Mouse (Mus musculus) R1 (cell line): ENCODE results near the gene Chkb.
"Not testable (repeated sequence)": the region's sequence is repeated elsewhere in the genome, so short reads cannot be mapped to it uniquely, and the experiment has no call there.

Source experiments
- DNase-seq: peaks from one replicate; pipeline ENCODE4 v3.0.0-alpha.2; 2018; ENCODE audit warnings: low read depth, low spot score

The Chkb gene

DNA sequence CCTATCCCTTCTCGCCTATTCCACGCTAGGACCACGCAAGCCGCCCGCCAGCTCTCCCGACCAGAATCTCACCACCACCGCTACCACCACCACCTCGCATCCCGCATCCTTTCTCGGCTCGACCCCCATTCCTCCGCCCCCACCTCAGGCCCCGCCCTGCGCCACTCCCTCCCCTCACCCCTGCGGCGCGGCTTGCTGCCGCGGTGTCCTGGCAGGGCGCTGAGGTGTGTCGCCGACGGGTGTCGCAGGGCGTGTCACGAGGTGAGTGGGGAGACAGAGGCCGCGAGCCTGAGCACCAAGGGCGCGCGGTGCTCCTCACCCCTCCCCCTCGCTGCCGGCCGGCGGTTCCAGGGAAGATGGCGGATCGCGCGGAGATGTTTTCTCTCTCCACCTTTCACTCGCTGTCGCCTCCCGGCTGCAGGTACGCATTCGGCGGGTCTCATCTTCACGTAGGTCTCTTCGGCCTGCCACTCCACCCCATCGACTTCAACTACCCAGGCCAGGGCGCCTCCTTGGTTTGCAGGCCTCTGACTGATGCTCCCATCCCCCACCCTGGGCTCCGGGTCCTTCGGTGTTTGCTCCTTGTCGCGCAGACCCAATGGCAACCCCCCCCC lies 24.3 kb upstream of the Chkb start, which contains the start of gene Mapk8ip2:
Gene Mapk8ip2 (plus strand): TSS at position 49 of the 614 bp plus-strand sequence.
- peak; percentile 69 for DNase-seq

DNA sequence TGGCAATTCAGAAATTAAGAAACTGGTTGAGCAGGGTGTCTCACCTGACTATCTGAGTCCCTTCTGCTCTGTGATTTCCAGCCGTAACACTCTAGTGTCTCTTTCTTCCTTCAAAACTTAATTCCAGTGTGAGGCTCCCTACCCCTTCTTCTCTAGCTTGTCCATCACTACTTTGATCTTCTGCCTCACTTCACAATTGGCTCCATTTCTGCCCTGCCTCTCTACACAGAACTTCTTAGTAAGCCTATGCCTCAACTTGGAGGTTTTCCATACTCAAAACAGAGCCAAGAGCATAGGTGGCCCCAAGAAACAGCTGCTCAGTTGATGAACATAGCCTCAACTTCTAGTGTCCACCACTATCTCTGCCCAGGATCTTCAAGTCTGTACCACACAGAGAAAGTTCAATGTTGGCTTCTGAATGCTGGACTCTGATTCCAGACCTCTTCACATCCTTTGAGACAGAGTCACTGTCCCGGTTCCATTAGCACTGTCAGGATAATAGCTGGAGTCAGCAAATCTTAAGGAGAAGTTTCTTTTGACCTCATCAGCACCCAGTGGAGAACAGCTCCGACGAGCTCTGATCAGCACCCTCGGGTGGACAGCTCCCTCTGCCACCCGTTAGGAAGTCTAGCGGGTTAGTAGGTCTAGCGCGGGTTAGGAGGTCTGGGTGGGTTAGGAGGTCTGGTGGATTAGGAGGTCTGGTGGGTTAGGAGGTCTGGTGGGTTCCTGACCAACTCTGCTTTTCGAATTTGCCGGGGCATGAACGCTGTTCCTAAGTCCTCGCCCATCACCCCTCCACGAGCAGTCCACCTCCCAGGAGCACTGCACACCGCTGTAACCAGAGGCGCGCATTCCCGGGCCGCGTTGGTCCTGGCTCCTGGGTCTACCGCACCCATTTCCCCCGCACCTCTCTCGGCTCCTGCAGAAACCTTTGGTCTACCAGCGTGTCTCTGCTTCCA lies 23.5 kb upstream of the Chkb start:
- DNase-seq = peak; percentile 86

DNA sequence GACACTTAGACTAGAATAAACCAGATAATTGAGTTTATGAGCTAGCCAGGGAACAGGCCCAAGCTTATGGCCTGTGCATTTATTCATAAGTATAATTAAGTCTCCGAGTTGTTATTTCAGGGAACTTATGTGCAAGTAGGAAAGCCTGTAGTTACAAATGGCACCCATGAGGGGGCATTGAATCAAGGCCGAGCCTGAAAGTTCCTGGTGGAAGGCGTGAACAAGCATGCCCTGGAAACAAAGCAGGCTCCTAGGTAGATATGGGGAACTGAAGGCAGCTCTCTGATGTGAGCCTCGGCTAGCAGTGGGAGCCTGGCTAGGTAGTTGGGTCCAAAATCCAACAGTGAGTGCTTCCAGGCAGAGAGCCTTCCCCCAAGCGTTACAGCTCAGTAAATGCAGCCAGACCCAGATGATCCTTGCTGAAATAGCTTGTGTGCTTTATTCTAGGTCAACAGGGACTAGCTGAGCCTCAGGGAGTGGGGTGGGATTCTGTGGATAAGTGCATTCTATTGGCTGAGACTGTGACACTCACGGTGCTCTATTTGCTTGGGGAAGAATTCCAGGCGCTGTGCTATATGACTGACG lies 12.9 kb upstream of the Chkb start:
- DNase-seq = peak; percentile 76

DNA sequence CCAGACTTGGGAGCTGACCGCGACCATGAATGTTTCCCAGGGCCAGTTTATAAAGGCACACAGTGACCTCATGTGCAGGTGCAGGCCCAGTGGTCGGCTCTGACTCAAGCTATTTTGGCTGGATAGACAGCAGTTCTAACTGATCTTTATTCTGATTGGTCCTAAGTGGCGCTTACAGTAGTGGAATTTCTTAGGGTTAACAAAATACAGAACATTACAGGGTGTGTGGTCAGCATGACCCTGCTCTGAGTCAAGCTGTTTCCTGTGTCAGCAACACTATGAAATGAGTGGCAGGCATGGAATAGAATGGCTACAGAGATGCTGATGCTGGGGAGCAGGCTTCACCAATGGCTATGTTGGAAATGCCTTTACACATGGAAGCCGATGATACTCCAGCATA lies 6.2 kb upstream of the Chkb start:
- no peak for DNase-seq

DNA sequence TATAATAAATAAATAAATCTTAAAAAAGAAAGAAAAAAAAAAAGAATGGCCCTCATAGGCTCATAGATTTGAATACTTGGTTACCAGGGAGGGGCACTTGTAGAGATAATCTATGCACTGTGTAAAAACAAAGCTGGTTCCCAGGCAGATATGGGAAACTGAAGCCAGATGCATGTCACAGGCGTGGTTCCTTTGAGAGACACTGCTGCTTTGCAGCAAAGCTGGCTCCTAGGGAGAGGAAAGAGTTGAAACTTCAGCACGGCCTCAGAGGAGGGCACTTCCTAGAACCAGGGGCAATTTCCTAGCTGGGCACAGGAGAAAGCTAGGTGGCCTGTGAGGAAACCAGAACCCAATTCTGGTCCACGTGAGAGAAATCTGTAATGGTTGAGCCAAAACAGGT lies 4.4 kb upstream of the Chkb start:
- DNase-seq = no peak

DNA sequence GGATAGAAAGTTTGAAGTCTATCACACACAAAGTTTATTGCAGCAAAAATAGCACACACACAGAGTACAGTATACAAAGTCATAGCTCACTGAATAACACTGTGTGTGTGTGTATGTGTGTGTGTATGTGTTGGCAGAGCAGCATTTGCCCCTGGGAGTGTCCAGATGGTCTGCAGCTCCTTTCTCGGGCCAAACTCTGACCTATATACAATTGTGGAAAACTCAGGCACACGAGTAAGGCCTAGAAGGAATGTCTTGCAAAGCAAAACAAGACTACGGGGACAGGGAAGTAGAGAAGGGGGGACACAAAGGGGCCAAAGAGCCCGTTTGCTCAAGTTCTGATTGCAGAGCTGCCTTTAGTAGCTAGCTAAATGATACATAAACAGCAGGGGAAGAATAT lies 3.2 kb upstream of the Chkb start:
- no peak for DNase-seq

DNA sequence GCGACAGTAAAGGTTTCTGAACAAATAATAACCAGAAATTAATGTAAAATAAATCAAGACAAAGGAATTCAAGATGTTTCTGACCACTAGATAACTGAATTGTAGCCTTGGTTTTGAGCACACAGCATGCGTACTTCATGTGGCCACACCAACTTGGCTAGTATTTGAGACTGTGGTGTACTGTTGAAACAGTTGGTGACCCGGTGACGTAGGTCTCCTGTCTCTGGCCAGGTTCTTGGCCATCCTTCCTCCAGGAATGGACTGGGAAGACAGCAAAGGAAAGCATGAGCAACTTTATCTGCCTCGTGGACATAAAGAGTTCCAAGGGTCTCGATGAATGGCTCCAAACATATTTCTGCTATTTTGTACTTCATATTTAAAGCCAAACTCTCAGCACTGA lies 2.1 kb upstream of the Chkb start:
- DNase-seq = no peak

DNA sequence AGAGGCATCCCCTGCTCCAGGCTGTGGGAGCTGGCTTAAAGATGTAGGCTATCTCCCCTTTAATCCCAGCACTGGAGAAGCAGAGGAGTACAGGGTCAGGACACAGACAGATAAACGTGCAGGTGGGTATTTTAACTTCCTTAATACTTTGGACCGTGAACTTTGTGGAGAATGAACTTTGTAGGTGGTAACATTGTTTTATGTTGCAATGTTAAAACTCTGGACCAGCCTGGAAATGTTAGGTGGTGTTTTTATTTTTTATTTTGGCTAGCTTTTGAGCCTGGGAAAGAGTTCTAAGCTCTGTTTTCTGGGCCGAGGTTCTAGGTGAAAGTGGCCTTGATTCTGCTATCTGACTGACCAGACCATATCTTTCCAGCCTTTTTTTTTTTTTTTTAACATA lies 1.6 kb upstream of the Chkb start:
- DNase-seq = no peak

DNA sequence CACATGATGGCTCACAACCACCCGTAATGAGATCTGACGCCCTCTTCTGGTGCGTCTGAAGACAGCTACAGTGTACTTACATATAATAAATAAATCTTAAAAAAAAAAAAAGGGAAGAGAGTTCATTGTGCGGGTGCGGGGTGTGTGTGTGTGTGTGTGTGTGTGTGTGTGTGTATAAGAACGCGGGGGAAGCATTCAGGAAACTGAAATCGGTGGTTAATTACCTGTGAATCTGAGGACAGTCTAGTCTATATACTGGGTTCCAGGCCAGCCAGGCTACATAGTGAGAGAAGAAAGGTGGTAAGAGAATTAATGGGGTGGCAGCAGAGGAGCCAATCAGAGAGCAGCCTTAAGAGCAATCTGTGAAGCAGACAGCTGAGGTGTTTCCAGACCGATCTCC lies 1.1 kb upstream of the Chkb start:
- DNase-seq = not testable (repeated sequence)

DNA sequence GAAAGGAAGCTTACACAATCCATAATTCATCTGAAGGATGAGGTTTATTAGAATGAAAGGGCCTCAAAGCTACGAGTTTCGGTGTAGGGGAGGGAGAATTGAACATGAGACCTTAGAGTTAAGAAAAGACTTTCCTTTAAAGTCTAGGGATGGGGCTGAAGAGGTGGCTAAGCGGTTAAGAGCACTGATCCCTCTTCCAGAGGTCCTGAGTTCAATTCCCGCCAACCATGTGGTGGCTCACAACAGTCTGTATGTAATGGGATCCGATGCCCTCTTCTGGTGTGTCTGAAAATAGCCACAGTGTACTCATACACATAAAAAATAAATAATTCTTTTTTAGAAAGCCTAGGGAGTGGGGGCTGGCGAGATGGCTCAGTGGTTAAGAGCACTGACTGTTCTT lies 633 bp upstream of the Chkb start:
- DNase-seq = no peak

DNA sequence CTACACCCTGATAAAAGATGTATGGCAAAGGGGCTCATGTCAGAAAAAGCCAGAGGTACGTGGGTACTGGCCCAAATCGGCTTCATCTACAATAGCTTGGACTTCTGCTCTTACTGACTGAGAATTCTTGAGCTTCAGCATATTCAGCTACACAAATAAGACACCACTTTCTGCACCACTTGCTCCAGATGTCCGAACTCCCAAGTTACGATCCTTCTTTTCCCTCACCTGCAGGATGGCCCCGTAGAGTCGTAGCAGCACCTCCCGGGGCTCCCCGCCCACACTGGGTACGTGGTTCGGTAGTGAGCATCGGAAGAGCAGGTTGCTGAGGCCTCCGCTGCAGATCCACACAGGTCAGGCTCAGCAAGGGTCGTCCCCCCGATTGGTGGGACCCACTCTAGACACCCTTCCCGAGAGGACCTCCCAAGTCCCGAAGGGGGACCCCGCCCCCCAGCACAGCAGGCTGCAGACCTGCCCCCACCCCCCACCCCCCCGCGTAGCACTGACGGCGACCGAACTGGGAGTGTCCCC lies 822 bp downstream of the Chkb start:
- no peak for DNase-seq

DNA sequence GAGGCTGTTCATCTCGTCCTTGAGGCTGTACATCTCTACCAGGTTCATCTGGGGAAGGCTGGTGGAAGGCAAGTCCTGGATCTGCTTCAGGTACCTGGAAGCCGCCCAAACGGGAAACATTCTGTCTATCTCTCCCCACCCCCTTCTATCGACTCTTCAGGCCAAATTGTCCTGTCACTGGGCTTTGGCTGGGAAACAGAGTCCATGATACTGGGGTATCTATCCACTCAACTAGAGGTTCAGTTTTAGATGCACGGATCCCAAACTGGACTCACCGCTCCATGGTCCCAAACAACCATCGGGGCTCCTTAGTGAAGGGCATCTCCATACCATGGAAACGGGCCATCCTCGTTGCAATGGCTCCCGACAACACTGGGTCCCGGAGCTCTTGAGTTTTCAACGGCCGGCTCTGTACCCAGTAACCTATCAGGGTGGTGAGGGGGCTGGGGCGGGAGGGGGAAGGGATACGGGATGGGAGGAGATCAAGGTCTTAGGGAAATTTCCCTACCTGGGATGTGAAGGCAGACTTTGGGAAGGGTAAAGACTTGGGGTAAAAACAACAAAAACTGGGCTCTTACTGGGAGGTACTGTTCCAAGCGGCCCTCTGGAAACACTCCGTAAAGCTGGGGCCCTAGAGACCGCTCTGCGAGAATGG lies 1.4 kb downstream of the Chkb start:
- DNase-seq = no peak

DNA sequence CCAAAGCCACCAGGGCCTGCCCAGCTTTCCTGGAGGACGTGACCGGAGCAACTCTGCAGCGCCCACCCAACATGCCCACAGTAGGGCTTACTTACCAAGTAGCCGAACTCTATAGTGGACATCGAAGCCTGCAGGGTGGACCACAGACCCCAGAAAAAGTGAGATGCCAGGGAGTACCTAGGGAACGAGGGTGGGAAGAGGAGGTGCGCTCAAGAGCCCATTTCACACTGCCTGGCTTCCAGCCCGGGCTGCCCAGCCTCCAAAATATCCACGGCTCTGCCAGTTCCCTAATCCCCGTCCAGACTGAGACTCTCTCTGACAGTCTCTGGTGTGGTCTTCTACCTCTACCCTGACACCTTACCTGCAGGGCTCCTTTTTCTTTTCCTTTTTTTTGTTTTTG lies 3.0 kb downstream of the Chkb start:
- no peak for DNase-seq

DNA sequence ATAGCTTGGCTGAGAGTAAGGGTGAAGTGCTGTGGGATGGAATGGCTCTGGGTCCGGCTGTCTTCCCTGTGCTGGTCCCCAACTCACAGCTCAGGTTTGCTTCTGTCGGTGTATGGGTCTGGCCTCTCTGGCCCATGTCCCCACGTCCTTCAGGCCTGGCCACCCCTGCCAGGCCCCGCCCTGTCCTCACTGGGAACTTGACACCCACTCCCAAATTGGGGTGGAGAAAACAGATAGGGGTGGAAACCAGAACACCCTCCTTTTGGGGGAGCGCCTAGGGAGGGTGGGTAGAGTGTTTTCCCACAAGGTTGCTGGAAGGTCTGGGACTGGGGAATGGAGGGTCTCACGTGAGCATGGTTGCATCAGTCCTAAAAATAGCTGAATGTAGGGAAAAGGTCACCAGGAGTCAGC lies 4.0 kb downstream of the Chkb start, which contains the start of gene Cpt1b:
Gene Cpt1b (minus strand): TSS at position 153 of the 411 bp plus-strand sequence.
- DNase-seq = no peak

DNA sequence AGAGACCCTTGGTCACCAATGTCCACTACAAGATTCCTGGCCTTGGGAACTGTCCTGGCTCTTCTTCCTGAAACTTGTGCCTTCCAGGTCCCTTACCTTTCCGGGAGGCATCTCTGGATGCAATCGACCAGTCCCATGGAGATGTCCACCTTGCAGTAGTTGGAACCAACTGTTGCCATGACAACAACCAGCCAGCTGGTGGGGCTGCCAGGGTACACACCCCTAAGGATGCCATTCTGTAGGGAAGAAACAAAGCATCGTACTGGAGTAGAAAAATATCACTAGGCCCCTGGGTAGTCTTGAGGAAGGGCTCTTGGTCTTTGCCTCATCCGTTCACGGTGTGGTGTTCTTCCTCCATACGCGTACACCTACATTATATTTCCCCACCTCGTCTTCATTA lies 5.1 kb downstream of the Chkb start:
- DNase-seq = peak; percentile 51

DNA sequence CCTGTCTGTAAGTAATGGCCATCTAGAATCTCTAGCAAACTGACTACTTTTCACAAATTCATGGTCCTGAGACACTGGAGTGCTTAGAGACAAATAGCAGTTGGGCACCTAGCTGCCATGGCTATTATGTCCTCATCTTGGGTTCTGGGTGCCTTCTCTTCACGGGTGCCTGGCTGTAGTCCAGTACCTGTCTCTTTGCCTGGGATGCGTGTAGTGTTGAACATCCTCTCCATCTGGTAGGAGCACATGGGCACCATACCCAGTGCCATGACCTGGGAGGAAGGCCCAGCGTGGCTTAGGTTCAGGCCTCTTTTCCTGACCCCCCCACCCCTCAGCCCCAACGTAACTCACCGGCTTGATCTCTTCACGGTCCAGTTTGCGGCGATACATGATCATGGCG lies 7.8 kb downstream of the Chkb start:
- no peak for DNase-seq

DNA sequence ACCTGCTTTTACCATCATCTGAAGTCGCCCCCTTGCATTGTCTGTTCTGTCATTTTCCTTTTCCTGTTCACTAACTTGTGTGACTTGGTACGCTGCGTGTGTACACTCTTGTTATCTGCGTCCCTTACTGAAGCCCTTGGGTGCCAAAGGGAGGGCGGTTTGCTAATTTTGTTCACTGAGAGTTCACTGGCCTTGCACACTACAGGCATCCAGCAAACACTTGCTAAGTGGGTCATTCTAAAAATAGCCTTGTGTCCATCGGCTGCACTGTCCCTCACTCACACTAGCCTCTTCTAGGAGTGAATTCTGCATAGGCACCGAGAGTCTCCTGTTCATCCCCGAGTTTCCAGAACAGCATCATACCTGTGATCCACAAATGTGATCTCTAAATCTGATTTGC lies 14.4 kb downstream of the Chkb start:
- no peak for DNase-seq

DNA sequence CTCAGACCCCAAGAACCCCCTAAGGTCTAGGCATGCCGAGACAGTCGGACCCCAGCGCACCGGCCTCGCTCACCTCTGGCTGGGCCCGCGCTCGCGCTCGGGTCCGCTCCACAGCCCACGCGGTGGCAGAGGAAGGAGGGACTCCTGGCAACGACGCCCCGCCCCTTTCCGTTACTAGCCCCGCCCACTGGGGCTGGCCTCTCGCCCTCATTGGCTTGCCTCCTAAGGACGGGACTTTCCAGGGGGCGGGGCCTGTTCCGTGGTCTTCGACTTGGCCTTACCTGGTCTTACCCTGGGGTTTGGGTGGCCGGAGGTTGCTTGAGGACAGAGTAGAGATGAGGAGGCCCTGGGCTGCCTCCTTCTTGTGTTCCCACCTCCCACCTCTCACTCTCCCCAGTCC lies 19.6 kb downstream of the Chkb start, which contains the start of gene Syce3:
Gene Syce3 (minus strand): TSS at position 386 of the 400 bp plus-strand sequence.
- peak; percentile 86 for DNase-seq

DNA sequence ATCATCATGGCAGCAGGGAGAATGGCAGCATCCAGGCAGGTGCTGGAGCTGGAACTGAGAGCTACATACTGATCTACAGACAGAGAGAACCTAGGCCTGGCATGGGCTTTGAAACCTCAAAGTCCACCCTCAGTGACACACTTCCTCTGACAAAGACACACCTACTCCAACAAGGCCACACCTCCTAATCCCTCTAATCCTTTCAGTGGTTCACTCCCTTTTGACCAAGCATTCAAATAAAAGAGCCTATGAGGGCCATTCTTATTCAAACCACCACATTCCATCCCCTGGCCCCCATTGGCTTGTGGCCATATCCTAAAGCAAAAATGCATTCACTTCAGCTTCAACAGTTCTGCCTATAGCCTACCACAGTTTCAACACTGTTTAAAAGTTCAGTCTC lies 23.0 kb downstream of the Chkb start:
- peak; percentile 93 for DNase-seq

DNA sequence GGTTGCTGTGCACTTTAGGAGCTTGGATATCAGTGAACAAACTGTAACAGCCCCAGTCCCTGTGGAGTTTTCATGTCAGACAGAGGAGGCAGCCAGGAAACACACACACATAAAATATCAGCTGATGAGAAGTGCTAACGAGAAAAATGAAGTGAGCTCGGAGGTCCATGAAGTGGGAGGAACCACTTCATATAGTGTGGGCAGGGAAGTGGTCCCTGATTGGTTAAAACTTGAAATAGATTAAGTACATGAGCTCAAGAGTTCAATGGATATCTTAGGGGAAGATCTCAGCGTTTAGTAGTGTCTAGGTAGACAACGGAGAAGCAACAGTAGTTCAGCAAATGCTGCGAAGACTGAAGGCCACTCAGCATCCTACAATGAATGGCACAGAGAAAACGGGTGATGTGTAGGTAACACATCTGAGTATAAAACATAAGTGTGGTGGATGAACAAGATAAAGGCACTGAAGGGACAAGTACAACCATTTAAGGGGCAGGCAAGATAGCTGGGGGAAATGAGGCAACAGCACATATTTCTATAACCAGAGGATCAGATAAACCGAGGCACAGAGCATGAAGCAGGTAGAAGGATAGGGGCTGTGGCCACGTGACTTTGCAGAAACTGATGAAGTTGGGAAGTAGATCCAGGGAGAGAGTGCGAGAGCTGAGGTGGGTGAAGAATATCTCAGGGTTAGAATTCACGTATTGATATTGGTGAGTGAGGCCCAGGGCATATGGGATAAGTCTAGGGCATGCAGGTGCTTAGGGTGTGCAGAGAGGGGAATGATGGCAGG lies 24.7 kb downstream of the Chkb start:
- no peak for DNase-seq

DNA sequence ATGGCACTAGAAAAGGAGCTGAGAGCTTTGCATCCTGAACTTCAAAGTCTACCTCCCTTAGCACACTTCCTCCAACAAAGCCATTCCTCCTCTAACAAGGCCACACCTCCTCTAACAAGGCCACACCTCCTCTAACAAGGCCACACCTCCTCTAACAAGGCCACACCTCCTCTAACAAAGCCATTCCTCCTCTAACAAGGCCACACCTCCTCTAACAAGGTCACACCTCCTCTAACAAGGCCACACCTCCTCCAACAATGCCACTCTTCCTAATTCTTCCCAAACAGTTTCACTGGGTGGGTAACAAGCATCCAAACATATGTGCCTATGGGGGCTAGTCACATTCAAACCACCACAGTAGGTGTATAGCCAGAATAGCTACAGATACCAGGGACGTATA lies 27.2 kb downstream of the Chkb start:
- DNase-seq = peak; percentile 81
